Mouse (Mus musculus): ENCODE results near the gene Mgat2. TPM values are rescaled to one million over a fixed set of nuclear protein-coding genes. Genes with fewer than 3 reads are reported as not detected.

The Mgat2 gene
- total and polyA plus RNA-seq, 3 experiments: 6.5 to 19.2 (median 18.9) TPM

- under 1% methylated on average over 40 of the region's 40 CpGs for WGBS
These were observed 15.4 kb upstream of the Mgat2 start, which contains the start of gene Lrr1 for GRCm38 (mm10) chr12:69168461-69169106. Gene Lrr1, plus strand, starts transcription at chr12:69168814.

GRCm38 (mm10) chr12:69171307-69171706 is 12.7 kb upstream of the Mgat2 start:
- H3K4me1 ChIP-seq (ENCODE audit: control insufficient read depth, insufficient read depth, low read length): no peaks in the 10 kb centered on the region
- H3K79me2 ChIP-seq (replicated peaks; ENCODE audit: control insufficient read depth, insufficient read depth, low read length): no peaks in the 10 kb centered on the region
- H3K4me3 ChIP-seq: no peak overlapping the region
- intact Hi-C loops (cut with DNase I): no loop called here
- H3K9ac ChIP-seq (ENCODE audit: low read depth, low read length): no peak overlapping the region
- TF ChIP-seq EP300 (IDR thresholded peaks at IDR 0.05; ENCODE audit: insufficient read depth, low read depth, low read length) (no peak), POLR2A (IDR thresholded peaks at IDR 0.05; ENCODE audit: insufficient read depth, low read depth, low read length) (no peak), CTCF (IDR thresholded peaks at IDR 0.05) (no peak)
- no peaks in the 10 kb centered on the region for H3K27me3 ChIP-seq (ENCODE audit: control insufficient read depth, insufficient read depth, low read length)
- WGBS: 86% methylated on average over 2 of the region's 2 CpGs
- no peaks in the 10 kb centered on the region for H3K36me3 ChIP-seq (ENCODE audit: control insufficient read depth, insufficient read depth, low read length)
- H3K27ac ChIP-seq: no peak overlapping the region
- DNase-seq: no peak

More at GRCm38 (mm10) chr12:69168461-69169106, 15.4 kb upstream of the Mgat2 start, which contains the start of gene Lrr1:
- Histone ChIP-seq H3K4me1 (ENCODE audit: control insufficient read depth, insufficient read depth, low read length) (no peaks in the 10 kb centered on the region), H3K79me2 (replicated peaks; ENCODE audit: control insufficient read depth, insufficient read depth, low read length) (no peaks in the 10 kb centered on the region), H3K4me3 (peak within 1 kb of the TSS; percentile 89), H3K27ac (peak within 1 kb of the TSS; percentile 98), H3K9ac (ENCODE audit: low read depth, low read length) (peak within 1 kb of the TSS; percentile 76), H3K36me3 (ENCODE audit: control insufficient read depth, insufficient read depth, low read length) (no peaks in the 10 kb centered on the region), H3K27me3 (ENCODE audit: control insufficient read depth, insufficient read depth, low read length) (no peaks in the 10 kb centered on the region)
- TF ChIP-seq POLR2A (IDR thresholded peaks at IDR 0.05; ENCODE audit: insufficient read depth, low read depth, low read length) (no peak), CTCF (IDR thresholded peaks at IDR 0.05) (no peak), EP300 (IDR thresholded peaks at IDR 0.05; ENCODE audit: insufficient read depth, low read depth, low read length) (peak; percentile 65; the same call in 1 of the 2 replicates)
- DNase-seq: peak; percentile 90 to 93
- intact Hi-C loops (cut with DNase I): no loop called here

GRCm38 (mm10) chr12:69175975-69176374 is 8.0 kb upstream of the Mgat2 start:
- Histone ChIP-seq H3K4me3 (no peak overlapping the region), H3K27me3 (ENCODE audit: control insufficient read depth, insufficient read depth, low read length) (no peaks in the 10 kb centered on the region), H3K36me3 (ENCODE audit: control insufficient read depth, insufficient read depth, low read length) (no peaks in the 10 kb centered on the region), H3K79me2 (replicated peaks; ENCODE audit: control insufficient read depth, insufficient read depth, low read length) (no peaks in the 10 kb centered on the region), H3K4me1 (ENCODE audit: control insufficient read depth, insufficient read depth, low read length) (no peaks in the 10 kb centered on the region), H3K27ac (no peak overlapping the region), H3K9ac (ENCODE audit: low read depth, low read length) (no peak overlapping the region)
- no peak for DNase-seq
- TF ChIP-seq POLR2A (IDR thresholded peaks at IDR 0.05; ENCODE audit: insufficient read depth, low read depth, low read length) (no peak), CTCF (IDR thresholded peaks at IDR 0.05) (no peak), EP300 (IDR thresholded peaks at IDR 0.05; ENCODE audit: insufficient read depth, low read depth, low read length) (no peak)
- WGBS: 91% methylated on average over 3 of the region's 3 CpGs
- intact Hi-C loops (cut with DNase I): no loop called here

- no peak overlapping the region for H3K9ac ChIP-seq (ENCODE audit: low read depth, low read length)
- H3K27ac ChIP-seq: no peak overlapping the region
- intact Hi-C loops (cut with DNase I): no loop called here
- 92% methylated on average over 3 of the region's 3 CpGs for WGBS
- H3K36me3 ChIP-seq (ENCODE audit: control insufficient read depth, insufficient read depth, low read length): peaks cover 2% of the 10 kb centered on the region
- no peak overlapping the region for H3K4me3 ChIP-seq
- no peaks in the 10 kb centered on the region for H3K79me2 ChIP-seq (replicated peaks; ENCODE audit: control insufficient read depth, insufficient read depth, low read length)
- TF ChIP-seq CTCF (IDR thresholded peaks at IDR 0.05) (no peak), EP300 (IDR thresholded peaks at IDR 0.05; ENCODE audit: insufficient read depth, low read depth, low read length) (no peak), POLR2A (IDR thresholded peaks at IDR 0.05; ENCODE audit: insufficient read depth, low read depth, low read length) (no peak)
- H3K27me3 ChIP-seq (ENCODE audit: control insufficient read depth, insufficient read depth, low read length): no peaks in the 10 kb centered on the region
- H3K4me1 ChIP-seq (ENCODE audit: control insufficient read depth, insufficient read depth, low read length): no peaks in the 10 kb centered on the region
- no peak for DNase-seq
These were observed 6.4 kb upstream of the Mgat2 start for GRCm38 (mm10) chr12:69177526-69177925.

GRCm38 (mm10) chr12:69179371-69179770 is 4.6 kb upstream of the Mgat2 start:
- WGBS: 75% methylated on average over 12 of the region's 12 CpGs
- Histone ChIP-seq H3K9ac (ENCODE audit: low read depth, low read length) (no peak overlapping the region), H3K27me3 (ENCODE audit: control insufficient read depth, insufficient read depth, low read length) (no peaks in the 10 kb centered on the region), H3K4me3 (no peak overlapping the region), H3K27ac (no peak overlapping the region), H3K4me1 (ENCODE audit: control insufficient read depth, insufficient read depth, low read length) (no peaks in the 10 kb centered on the region), H3K79me2 (replicated peaks; ENCODE audit: control insufficient read depth, insufficient read depth, low read length) (no peaks in the 10 kb centered on the region), H3K36me3 (ENCODE audit: control insufficient read depth, insufficient read depth, low read length) (peaks cover 2% of the 10 kb centered on the region)
- no peak for DNase-seq
- no peak for TF ChIP-seq POLR2A (IDR thresholded peaks at IDR 0.05; ENCODE audit: insufficient read depth, low read depth, low read length)
- no peak for TF ChIP-seq CTCF (IDR thresholded peaks at IDR 0.05)
- no peak for TF ChIP-seq EP300 (IDR thresholded peaks at IDR 0.05; ENCODE audit: insufficient read depth, low read depth, low read length)
- intact Hi-C loops (cut with DNase I): no loop called here

- Histone ChIP-seq H3K79me2 (replicated peaks; ENCODE audit: control insufficient read depth, insufficient read depth, low read length) (no peaks in the 10 kb centered on the region), H3K36me3 (ENCODE audit: control insufficient read depth, insufficient read depth, low read length) (peaks cover 11% of the 10 kb centered on the region), H3K27me3 (ENCODE audit: control insufficient read depth, insufficient read depth, low read length) (no peaks in the 10 kb centered on the region), H3K9ac (ENCODE audit: low read depth, low read length) (no peak overlapping the region), H3K27ac (no peak overlapping the region), H3K4me1 (ENCODE audit: control insufficient read depth, insufficient read depth, low read length) (peaks cover 4% of the 10 kb centered on the region), H3K4me3 (no peak overlapping the region)
- 90% methylated on average over 4 of the region's 4 CpGs for WGBS
- DNase-seq: no peak
- TF ChIP-seq EP300 (IDR thresholded peaks at IDR 0.05; ENCODE audit: insufficient read depth, low read depth, low read length): no peak
- TF ChIP-seq CTCF (IDR thresholded peaks at IDR 0.05): no peak
- TF ChIP-seq POLR2A (IDR thresholded peaks at IDR 0.05; ENCODE audit: insufficient read depth, low read depth, low read length): no peak
- intact Hi-C loops (cut with DNase I): no loop called here
These were observed 2.2 kb upstream of the Mgat2 start for GRCm38 (mm10) chr12:69181800-69182199.
